In genomic region chr2:167649290-167650032, GRCm38 (mm10) we compare ENCODE assay signal across 17 mouse cellular contexts. TPM values are rescaled to one million over a fixed set of nuclear protein-coding genes. Genes with fewer than 3 reads are reported as not detected.
DNase-seq lines count a peak whose midpoint lies in the region; ATAC-seq and TF ChIP-seq lines count a peak whose summit lies in the region.
"Had no signal": no experiment of that assay in that cellular context is flagged by ENCODE, and none has a peak within 500 bp of the region (broad histone marks: within the 10 kb centered on the region; RNA-seq: fewer than 3 reads in every experiment).

No protein-coding gene starts in this region.

- H3K36me3 ChIP-seq in lung, postnatal 0 days (ENCODE audit: insufficient read depth, low read length): 0 out of 2 replicates have a peak, but pooled peaks cover 4% of the 10 kb centered on the region
- peaks cover 53 to 85% of the 10 kb centered on the region in 2 experiments for H3K36me3 ChIP-seq in CH12.LX (replicated peaks in 1 of 2; ENCODE audit: control insufficient read depth in 1 of 2, insufficient read depth in 1 of 2, low read length in 1 of 2)

- peak; percentile 43 for TF ChIP-seq RAD21 in CH12.LX (IDR thresholded peaks at IDR 0.05; ENCODE audit: low read depth, low read length)

- no peak overlapping the region for H3K27ac ChIP-seq in lung, postnatal 0 days (ENCODE audit: low read length)
- peak overlapping the region; percentile 61 for H3K27ac ChIP-seq in CH12.LX (ENCODE audit: insufficient read depth, low read depth)
- H3K27ac ChIP-seq in layer of hippocampus, adult 2 months: no peak overlapping the region
- H3K27ac ChIP-seq: intestine, embryonic 15.5 days; kidney, postnatal 0 days; liver, embryonic 15.5 days; neural tube, embryonic 12.5 days had no signal

- H3K4me3 ChIP-seq in lung, postnatal 0 days (ENCODE audit: low read depth, low read length): no peak overlapping the region
- no peak overlapping the region for H3K4me3 ChIP-seq in CH12.LX (replicated peaks in 1 of 3; ENCODE audit: low read depth in 2 of 3, low read length in 2 of 3, poor library complexity in 1 of 3)
- no peak overlapping the region for H3K4me3 ChIP-seq in layer of hippocampus, adult 2 months
- H3K4me3 ChIP-seq: intestine, embryonic 15.5 days; liver, embryonic 15.5 days; neural tube, embryonic 12.5 days had no signal

- dilution Hi-C loops in CH12.LX (cut with MboI; ENCODE audit: extremely low pct_ligation_motif_present, extremely low pct_unique_long_range_greater_than_20kb, low sequenced_read_pairs): no loop called here

- in situ Hi-C loops in CH12.LX (cut with MboI; ENCODE audit: low pct_ligation_motif_present, low pct_unique_long_range_greater_than_20kb, low sequenced_read_pairs): no loop called here

- no peak overlapping the region for H3K4me2 ChIP-seq in lung, postnatal 0 days (replicated peaks; ENCODE audit: low read depth, low read length)
- peak overlapping the region; percentile 31; the same call in 1 of the 2 replicates for H3K4me2 ChIP-seq in CH12.LX (ENCODE audit: insufficient read depth, low read depth, poor library complexity, severe bottlenecking)
- H3K4me2 ChIP-seq: intestine, embryonic 15.5 days; liver, embryonic 15.5 days; neural tube, embryonic 12.5 days had no signal

- 74% methylated on average over 12 of the region's 12 CpGs for WGBS in lung, postnatal 0 days

- H3K9me3 ChIP-seq in lung, postnatal 0 days (ENCODE audit: low read length): no peaks in the 10 kb centered on the region
- H3K9me3 ChIP-seq in CH12.LX (replicated peaks; ENCODE audit: low read length): no peaks in the 10 kb centered on the region
- H3K9me3 ChIP-seq: G1E; intestine, embryonic 15.5 days; liver, embryonic 15.5 days; neural tube, embryonic 12.5 days had no signal

- TF ChIP-seq EP300 in lung, postnatal 0 days (IDR thresholded peaks at IDR 0.05): no peak
- TF ChIP-seq EP300 in CH12.LX (IDR thresholded peaks at IDR 0.05; ENCODE audit: low read length): peak; percentile 85

- TF ChIP-seq POLR2A in CH12.LX (IDR thresholded peaks at IDR 0.05; ENCODE audit: low read depth, low read length): no peak

- no peaks in the 10 kb centered on the region for H3K27me3 ChIP-seq in lung, postnatal 0 days (replicated peaks; ENCODE audit: insufficient read depth, low read length)
- no peaks in the 10 kb centered on the region for H3K27me3 ChIP-seq in CH12.LX (replicated peaks)
- H3K27me3 ChIP-seq: intestine, embryonic 15.5 days; liver, embryonic 15.5 days; neural tube, embryonic 12.5 days had no signal

- H3K79me2 ChIP-seq in CH12.LX (replicated peaks; ENCODE audit: control insufficient read depth, extremely low read depth, insufficient read depth, poor library complexity, severe bottlenecking): no peaks in the 10 kb centered on the region

- peak; percentile 36 for ATAC-seq in lung, postnatal 0 days
- ATAC-seq: intestine, embryonic 15.5 days had no signal

- TF ChIP-seq CTCF in lung, postnatal 0 days (IDR thresholded peaks at IDR 0.05): no peak
- TF ChIP-seq CTCF in CH12.LX (conservative IDR thresholded peaks at IDR 0.05 in 1 of 2, IDR thresholded peaks at IDR 0.05 in 1 of 2; ENCODE audit: low read depth in 2 of 2, low read length in 2 of 2): peak in 1 of 2 experiments; percentile 47; a peak in 2 of 4 replicates
- TF ChIP-seq CTCF in layer of hippocampus, adult 2 months (conservative IDR thresholded peaks at IDR 0.05): no peak

- H3K9ac ChIP-seq in lung, postnatal 0 days (replicated peaks; ENCODE audit: low read depth): no peak overlapping the region
- H3K9ac ChIP-seq in CH12.LX (ENCODE audit: insufficient read depth, low read depth): no peak overlapping the region
- H3K9ac ChIP-seq: intestine, embryonic 15.5 days; liver, embryonic 15.5 days; neural tube, embryonic 12.5 days had no signal

- peak; percentile 59 for DNase-seq in lung, postnatal 0 days (ENCODE audit: low spot score)
- no peak for DNase-seq in lung, postnatal 10 days
- DNase-seq in CH12.LX (ENCODE audit: extremely low read depth): peak; percentile 87
- DNase-seq in fibroblast of lung, adult 2 months (ENCODE audit: low read depth): peak; percentile 29
- peak; percentile 86 to 94 for DNase-seq in natural killer cell, adult 2 months (ENCODE audit: low spot score in 2 of 2)
- DNase-seq in ovary, postnatal 14 days (ENCODE audit: low spot score): no peak
- DNase-seq in layer of hippocampus, adult 2 months (ENCODE audit: low spot score in 2 of 2): no peak
- DNase-seq: cerebellum, adult 9-11 months; heart, postnatal 36 days; layer of hippocampus, adult 9-11 months; retina, postnatal 1 day; thymus, postnatal 36 days had no signal

- no peaks in the 10 kb centered on the region for H3K4me1 ChIP-seq in lung, postnatal 0 days (ENCODE audit: insufficient read depth, low read depth, low read length)
- H3K4me1 ChIP-seq in CH12.LX (ENCODE audit: control insufficient read depth in 1 of 2, insufficient read depth in 2 of 2): peaks cover 28 to 33% of the 10 kb centered on the region in 2 experiments
- H3K4me1 ChIP-seq: neural tube, embryonic 12.5 days had no signal

TF ChIP-seq in CH12.LX, 34 proteins besides CTCF, POLR2A, EP300 and RAD21:
- TF ChIP-seq SMC3 (IDR thresholded peaks at IDR 0.05; ENCODE audit: low read depth, low read length) (peak; percentile 10), ETS1 (conservative IDR thresholded peaks at IDR 0.05; ENCODE audit: low read depth, low read length) (peak; percentile 99), ELF1 (IDR thresholded peaks at IDR 0.05; ENCODE audit: low read depth, low read length) (peak; percentile 45; the same call in 1 of the 2 replicates), MXI1 (IDR thresholded peaks at IDR 0.05; ENCODE audit: low read depth, low read length) (peak; percentile 88), IRF4 (IDR thresholded peaks at IDR 0.05; ENCODE audit: low read depth, low read length) (peak; percentile 97), MYC (IDR thresholded peaks at IDR 0.05; ENCODE audit: low read depth, low read length) (peak; percentile 90), TBP (conservative IDR thresholded peaks at IDR 0.05; ENCODE audit: low read depth, low read length) (no peak), TCF12 (IDR thresholded peaks at IDR 0.05; ENCODE audit: low read depth, low read length) (peak; percentile 86), MAZ (IDR thresholded peaks at IDR 0.05; ENCODE audit: low read depth, low read length) (peak; percentile 77), ZKSCAN1 (IDR thresholded peaks at IDR 0.05; ENCODE audit: borderline replicate concordance, low read depth, low read length) (no peak), HCFC1 (IDR thresholded peaks at IDR 0.05; ENCODE audit: low read depth, low read length) (no peak), JUN (IDR thresholded peaks at IDR 0.05; ENCODE audit: insufficient read depth, low read depth, low read length) (peak; percentile 76), NELFE (IDR thresholded peaks at IDR 0.05; ENCODE audit: low read depth, low read length) (no peak; the same call in 1 of the 2 replicates), MAX (IDR thresholded peaks at IDR 0.05; ENCODE audit: low read length) (peak; percentile 76; the same call in 1 of the 2 replicates), SIN3A (IDR thresholded peaks at IDR 0.05; ENCODE audit: low read length) (peak; percentile 82; the same call in 1 of the 2 replicates), MAFK (IDR thresholded peaks at IDR 0.05; ENCODE audit: insufficient replicate concordance, low read length) (peak; percentile 53), ZMIZ1 (IDR thresholded peaks at IDR 0.05; ENCODE audit: low read depth, low read length) (no peak), MEF2A (IDR thresholded peaks at IDR 0.05; ENCODE audit: borderline replicate concordance, low read depth, low read length) (peak; percentile 86), CHD2 (IDR thresholded peaks at IDR 0.05; ENCODE audit: low read length) (peak; percentile 57; the same call in 1 of the 2 replicates), JUND (conservative IDR thresholded peaks at IDR 0.05; ENCODE audit: low read depth, low read length) (peak; percentile 75), BHLHE40 (IDR thresholded peaks at IDR 0.05; ENCODE audit: low read depth, low read length) (peak; percentile 99), POLR2AphosphoS2 (IDR thresholded peaks at IDR 0.05; ENCODE audit: low read depth, low read length) (no peak), ZNF384 (IDR thresholded peaks at IDR 0.05; ENCODE audit: low read depth, low read length) (no peak), UBTF (IDR thresholded peaks at IDR 0.05; ENCODE audit: low read depth, low read length) (no peak), NRF1 (IDR thresholded peaks at IDR 0.05; ENCODE audit: low read depth, low read length) (peak; percentile 19; the same call in 1 of the 2 replicates)

RNA-seq across cellular contexts. Expression of gene Gm20431, which starts 11.8 kb away (rescaled TPM):
- 5.2 and 8.4 TPM in 2 replicates for polyA plus RNA-seq in lung, postnatal 0 days (2015; fragmentation: Nextera tagmentation; extraction: Ambion mirVana)
- 10.3 and 15.0 TPM in 2 replicates for total RNA-seq in CH12.LX (2012; rRNA removed)
- not detected in 2 replicates for total RNA-seq in CH12.LX (2014; rRNA removed)
- polyA plus RNA-seq in CH12.LX (2012; ENCODE audit: insufficient read length, low read depth): 2.4 TPM in 1 of 2 replicates, not detected in the other
- 10 to 100 TPM; 36.5 to 44.2 TPM for total RNA-seq in layer of hippocampus, adult 2 months (2021)
- polyA plus RNA-seq: G1E had no signal

RNA-seq across cellular contexts. Expression of gene Ube2v1, which starts 17.6 kb away (rescaled TPM):
- polyA plus RNA-seq in lung, postnatal 0 days (2015; fragmentation: Nextera tagmentation; extraction: Ambion mirVana): 166 and 184 TPM in 2 replicates
- 126 TPM in 2 replicates for total RNA-seq in CH12.LX (2012; rRNA removed)
- total RNA-seq in CH12.LX (2014; rRNA removed): 84.0 and 92.8 TPM in 2 replicates
- 157 and 184 TPM in 2 replicates for polyA plus RNA-seq in CH12.LX (2012; ENCODE audit: insufficient read length, low read depth)
- total RNA-seq in layer of hippocampus, adult 2 months (2021): 100 to 1,000 TPM; 216 to 232 TPM

RNA-seq across cellular contexts. Expression of gene Cebpb, which starts 39.3 kb away (rescaled TPM):
- 108 and 122 TPM in 2 replicates for polyA plus RNA-seq in lung, postnatal 0 days (2015; fragmentation: Nextera tagmentation; extraction: Ambion mirVana)
- total RNA-seq in CH12.LX (2012; rRNA removed) (2.3 and 6.2 TPM in 2 replicates), CH12.LX (2014; rRNA removed) (0.19 TPM in 1 of 2 replicates, not detected in the other)
- polyA plus RNA-seq in CH12.LX (2012; ENCODE audit: insufficient read length, low read depth): 0.24 TPM in 1 of 2 replicates, not detected in the other
- 10 to 100 TPM; 25.8 to 32.0 TPM for total RNA-seq in layer of hippocampus, adult 2 months (2021)

RNA-seq across cellular contexts. Expression of gene Tmem189, which starts 40.2 kb away (rescaled TPM):
- 51.7 and 55.1 TPM in 2 replicates for polyA plus RNA-seq in lung, postnatal 0 days (2015; fragmentation: Nextera tagmentation; extraction: Ambion mirVana)
- total RNA-seq in CH12.LX (2012; rRNA removed) (30.9 and 31.0 TPM in 2 replicates), CH12.LX (2014; rRNA removed) (25.1 and 27.9 TPM in 2 replicates)
- 29.4 and 29.5 TPM in 2 replicates for polyA plus RNA-seq in CH12.LX (2012; ENCODE audit: insufficient read length, low read depth)
- total RNA-seq in layer of hippocampus, adult 2 months (2021): 10 to 100 TPM; 43.6 to 46.9 TPM

Comparison
In these comparisons a context has a peak if more than half of its experiments do, and no peak if none do; other contexts are left out.
1. DNase-seq: peak in lung, postnatal 0 days (single experiment), CH12.LX (single experiment), fibroblast of lung, adult 2 months (single experiment) and natural killer cell, adult 2 months (2 of 2); none in lung, postnatal 10 days (single experiment), ovary, postnatal 14 days (single experiment) and layer of hippocampus, adult 2 months (0 of 2).